Mouse (Mus musculus): Measurements from ENCODE around the gene Akr1c18.

DNA sequence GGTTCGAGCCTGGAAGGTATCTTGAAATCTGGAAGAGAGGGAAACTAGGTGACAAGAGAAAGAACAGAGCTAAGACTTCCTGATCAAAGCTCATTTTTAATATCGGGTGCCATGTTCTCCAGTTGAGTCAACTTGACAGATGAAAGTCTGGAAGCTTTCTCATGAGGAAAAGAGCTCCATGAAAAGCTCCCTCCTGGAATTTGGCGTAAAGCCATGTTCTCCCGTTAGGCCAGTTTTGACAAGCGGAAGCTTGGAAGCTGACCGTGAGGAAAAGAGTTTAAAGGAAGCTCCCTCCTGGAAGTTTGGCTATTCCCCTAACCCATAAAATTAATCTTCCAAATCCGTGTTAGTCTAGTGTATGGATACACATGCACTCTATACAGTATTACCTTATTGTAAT is 27.3 kb downstream of the Akr1c18 start:
- TF ChIP-seq CTCF (conservative IDR thresholded peaks at IDR 0.05; ENCODE audit: insufficient read depth, insufficient read length, low read depth, low read length) = no peak
- no peak for TF ChIP-seq POLR2A (IDR thresholded peaks at IDR 0.05; ENCODE audit: low read depth, low read length)

Data from kidney, adult 2 months (tissue).